Mouse (Mus musculus): ENCODE measurements at regions not wholly inside any gene's neighbourhood (a gene's known extent, or its start where the extent isn't known, plus 50 kb on each side); places are given as distances from the start of the nearest gene placed in this dataset.

DNA sequence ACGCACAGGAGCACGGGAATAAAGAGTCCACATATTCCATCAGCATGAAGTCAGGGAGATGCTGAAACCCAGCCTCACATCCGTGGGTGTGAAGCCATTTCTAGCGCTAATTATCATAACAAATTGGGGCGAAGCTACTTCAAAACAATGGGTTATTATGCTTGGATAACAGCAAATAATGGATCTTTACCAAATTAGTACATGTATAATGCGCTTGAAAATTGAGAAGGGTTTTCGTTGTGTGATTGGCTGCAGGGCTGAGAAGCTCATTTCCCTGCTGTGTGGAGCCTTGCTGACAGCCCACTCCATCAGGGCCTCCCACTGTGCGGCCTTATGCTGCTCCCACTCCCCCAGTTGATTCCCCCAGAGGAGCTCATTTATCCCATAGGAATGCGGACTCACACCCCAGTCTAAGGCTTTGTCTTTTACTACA is 597.7 kb downstream of the Ets1 start:
- Histone ChIP-seq H3K9me3 (replicated peaks) (peaks cover 6% of the 10 kb centered on the region; the same call in 1 of the 2 replicates), H3K4me1 (ENCODE audit: insufficient read depth, low read depth, low read length) (no peaks in the 10 kb centered on the region), H3K4me3 (ENCODE audit: low read depth, low read length) (no peak overlapping the region), H3K27me3 (ENCODE audit: insufficient read depth, low read length) (no peaks in the 10 kb centered on the region), H3K36me3 (replicated peaks) (no peaks in the 10 kb centered on the region)
- DNase-seq (ENCODE audit: low spot score) (no peak), ATAC-seq (ENCODE audit: extremely low read depth, insufficient number of reproducible peaks, low FRiP score, poor library complexity, severe bottlenecking) (no peak)
- TF ChIP-seq POLR2AphosphoS5 (IDR thresholded peaks at IDR 0.05; ENCODE audit: insufficient replicate concordance, low read depth, low read length): no peak
- no peak for TF ChIP-seq TAL1 (conservative IDR thresholded peaks at IDR 0.05; ENCODE audit: low read depth, low read length)
- no peak for TF ChIP-seq GATA2 (IDR thresholded peaks at IDR 0.05; ENCODE audit: borderline replicate concordance, low read depth, low read length)
- TF ChIP-seq CTCF (IDR thresholded peaks at IDR 0.05; ENCODE audit: low read depth, low read length): no peak
- no peak for TF ChIP-seq GATA1 (IDR thresholded peaks at IDR 0.05; ENCODE audit: borderline replicate concordance, low read length)

DNA sequence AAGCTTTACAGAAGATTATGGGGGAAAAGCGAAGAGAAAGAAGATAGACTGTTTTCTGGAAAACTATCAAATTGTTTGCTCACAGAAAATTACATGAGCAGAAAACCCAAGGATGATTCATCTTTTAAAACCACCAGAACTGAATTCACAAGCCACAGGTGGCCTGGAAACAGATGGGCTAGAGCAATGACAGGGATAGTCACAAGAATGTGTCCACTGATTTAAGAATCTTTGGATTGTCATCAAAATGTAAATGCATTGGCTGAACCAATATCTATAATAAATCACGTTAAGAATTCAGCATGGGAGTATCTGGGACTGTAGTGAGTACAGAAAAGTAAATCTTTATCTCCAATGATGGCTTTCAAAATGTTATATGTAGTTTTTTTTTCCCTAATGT is 602.2 kb downstream of the Ets1 start:
- TF ChIP-seq GATA2 (IDR thresholded peaks at IDR 0.05; ENCODE audit: borderline replicate concordance, low read depth, low read length): no peak
- no peak for TF ChIP-seq POLR2AphosphoS5 (IDR thresholded peaks at IDR 0.05; ENCODE audit: insufficient replicate concordance, low read depth, low read length)
- TF ChIP-seq TAL1 (conservative IDR thresholded peaks at IDR 0.05; ENCODE audit: low read depth, low read length): no peak
- TF ChIP-seq CTCF (IDR thresholded peaks at IDR 0.05; ENCODE audit: low read depth, low read length): no peak
- no peak for TF ChIP-seq GATA1 (IDR thresholded peaks at IDR 0.05; ENCODE audit: borderline replicate concordance, low read length)
- no peaks in the 10 kb centered on the region for H3K27me3 ChIP-seq (ENCODE audit: insufficient read depth, low read length)
- no peaks in the 10 kb centered on the region for H3K36me3 ChIP-seq (replicated peaks)
- H3K4me3 ChIP-seq (ENCODE audit: low read depth, low read length): no peak overlapping the region
- H3K9me3 ChIP-seq (replicated peaks): no peaks in the 10 kb centered on the region
- ATAC-seq (ENCODE audit: extremely low read depth, insufficient number of reproducible peaks, low FRiP score, poor library complexity, severe bottlenecking): no peak
- no peak for DNase-seq (ENCODE audit: low spot score)
- H3K4me1 ChIP-seq (ENCODE audit: insufficient read depth, low read depth, low read length): no peaks in the 10 kb centered on the region

DNA sequence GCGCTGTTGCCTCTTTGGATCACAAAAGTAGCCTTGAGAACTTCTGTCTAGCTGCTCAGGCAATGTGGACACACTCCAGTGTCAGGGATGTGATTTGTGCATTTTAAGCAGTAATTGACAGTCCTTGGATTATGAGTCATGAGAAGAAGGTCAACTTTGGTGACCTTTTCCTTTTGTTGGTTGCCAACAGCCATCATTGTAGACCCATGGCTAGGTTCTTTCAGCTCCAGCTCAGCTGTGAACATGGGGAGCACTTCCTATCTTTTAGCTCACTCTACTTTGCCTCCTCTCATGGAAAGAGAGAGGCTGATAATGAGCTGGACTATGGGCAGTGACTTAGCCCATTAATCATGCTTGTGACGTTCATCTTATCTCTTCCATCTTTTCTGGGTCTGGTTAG is 602.8 kb downstream of the Ets1 start:
- no peaks in the 10 kb centered on the region for H3K36me3 ChIP-seq (replicated peaks)
- no peak overlapping the region for H3K4me3 ChIP-seq (ENCODE audit: low read depth, low read length)
- no peaks in the 10 kb centered on the region for H3K9me3 ChIP-seq (replicated peaks)
- no peak for ATAC-seq (ENCODE audit: extremely low read depth, insufficient number of reproducible peaks, low FRiP score, poor library complexity, severe bottlenecking)
- no peaks in the 10 kb centered on the region for H3K27me3 ChIP-seq (ENCODE audit: insufficient read depth, low read length)
- TF ChIP-seq TAL1 (conservative IDR thresholded peaks at IDR 0.05; ENCODE audit: low read depth, low read length) (no peak), GATA1 (IDR thresholded peaks at IDR 0.05; ENCODE audit: borderline replicate concordance, low read length) (no peak), POLR2AphosphoS5 (IDR thresholded peaks at IDR 0.05; ENCODE audit: insufficient replicate concordance, low read depth, low read length) (no peak), GATA2 (IDR thresholded peaks at IDR 0.05; ENCODE audit: borderline replicate concordance, low read depth, low read length) (no peak), CTCF (IDR thresholded peaks at IDR 0.05; ENCODE audit: low read depth, low read length) (no peak)
- DNase-seq (ENCODE audit: low spot score): no peak
- H3K4me1 ChIP-seq (ENCODE audit: insufficient read depth, low read depth, low read length): no peaks in the 10 kb centered on the region

DNA sequence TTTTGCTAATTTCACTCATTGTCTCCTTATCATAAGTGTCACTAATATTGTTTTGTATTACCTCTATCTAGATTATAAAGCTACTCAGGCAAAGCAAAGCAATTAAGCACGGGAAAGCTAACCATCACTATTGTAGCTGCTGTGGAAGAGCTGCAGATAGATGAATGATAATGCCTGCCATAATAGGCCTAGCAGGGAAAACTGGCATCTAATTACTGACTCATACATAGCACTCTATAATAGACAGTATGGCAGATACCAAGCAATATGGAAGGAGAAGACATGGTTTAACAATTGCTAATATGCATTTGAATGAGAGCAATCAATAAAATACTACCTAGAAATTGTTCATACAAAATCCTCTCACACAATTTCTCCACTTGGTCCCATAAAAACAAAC is 604.5 kb downstream of the Ets1 start:
- no peak for TF ChIP-seq CTCF (IDR thresholded peaks at IDR 0.05; ENCODE audit: low read depth, low read length)
- no peak for TF ChIP-seq TAL1 (conservative IDR thresholded peaks at IDR 0.05; ENCODE audit: low read depth, low read length)
- TF ChIP-seq GATA1 (IDR thresholded peaks at IDR 0.05; ENCODE audit: borderline replicate concordance, low read length): no peak
- no peak for TF ChIP-seq GATA2 (IDR thresholded peaks at IDR 0.05; ENCODE audit: borderline replicate concordance, low read depth, low read length)
- no peak for TF ChIP-seq POLR2AphosphoS5 (IDR thresholded peaks at IDR 0.05; ENCODE audit: insufficient replicate concordance, low read depth, low read length)
- H3K27me3 ChIP-seq (ENCODE audit: insufficient read depth, low read length): no peaks in the 10 kb centered on the region
- ATAC-seq (ENCODE audit: extremely low read depth, insufficient number of reproducible peaks, low FRiP score, poor library complexity, severe bottlenecking): no peak
- H3K36me3 ChIP-seq (replicated peaks): no peaks in the 10 kb centered on the region
- no peak overlapping the region for H3K4me3 ChIP-seq (ENCODE audit: low read depth, low read length)
- no peaks in the 10 kb centered on the region for H3K9me3 ChIP-seq (replicated peaks)
- DNase-seq (ENCODE audit: low spot score): no peak
- no peaks in the 10 kb centered on the region for H3K4me1 ChIP-seq (ENCODE audit: insufficient read depth, low read depth, low read length)

DNA sequence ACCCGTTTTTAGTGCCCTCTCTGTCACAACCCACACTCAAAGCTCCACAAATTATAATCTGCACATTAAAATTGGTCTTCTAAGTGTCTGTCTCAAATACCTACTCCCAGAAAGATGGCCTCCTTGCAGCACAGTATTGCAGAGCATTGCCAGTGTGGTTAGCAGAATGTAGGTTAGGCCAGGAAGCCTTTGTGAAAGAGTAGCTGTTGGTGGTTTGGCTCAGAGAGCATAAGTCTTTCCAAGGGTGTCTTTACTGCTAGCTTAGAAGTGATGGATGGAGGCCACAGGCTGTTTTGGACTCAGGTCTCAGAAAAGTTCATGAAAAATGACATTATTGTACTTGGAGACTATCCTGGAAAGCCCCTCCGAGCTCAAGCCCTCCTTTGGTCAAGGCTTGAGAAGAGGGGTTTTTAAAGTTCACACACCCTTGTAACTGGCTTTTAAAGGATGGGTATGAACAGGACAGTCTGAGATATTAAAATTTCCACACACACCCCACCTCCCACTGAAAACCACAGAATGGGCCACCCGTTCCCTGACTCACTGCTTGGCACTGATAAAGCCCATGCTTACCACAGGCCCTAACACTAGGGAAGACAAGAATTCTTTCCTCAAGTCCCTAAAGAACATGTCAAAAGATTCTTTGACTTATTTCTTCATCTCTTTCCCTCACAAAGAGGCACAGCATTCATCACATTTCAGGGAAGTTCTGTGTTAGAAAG is 605.1 kb downstream of the Ets1 start:
- DNase-seq (ENCODE audit: low spot score) (no peak), ATAC-seq (ENCODE audit: extremely low read depth, insufficient number of reproducible peaks, low FRiP score, poor library complexity, severe bottlenecking) (no peak)
- Histone ChIP-seq H3K4me1 (ENCODE audit: insufficient read depth, low read depth, low read length) (no peaks in the 10 kb centered on the region), H3K9me3 (replicated peaks) (no peaks in the 10 kb centered on the region), H3K27me3 (ENCODE audit: insufficient read depth, low read length) (no peaks in the 10 kb centered on the region), H3K4me3 (ENCODE audit: low read depth, low read length) (no peak overlapping the region), H3K36me3 (replicated peaks) (no peaks in the 10 kb centered on the region)
- TF ChIP-seq GATA1 (IDR thresholded peaks at IDR 0.05; ENCODE audit: borderline replicate concordance, low read length) (no peak), POLR2AphosphoS5 (IDR thresholded peaks at IDR 0.05; ENCODE audit: insufficient replicate concordance, low read depth, low read length) (no peak)

DNA sequence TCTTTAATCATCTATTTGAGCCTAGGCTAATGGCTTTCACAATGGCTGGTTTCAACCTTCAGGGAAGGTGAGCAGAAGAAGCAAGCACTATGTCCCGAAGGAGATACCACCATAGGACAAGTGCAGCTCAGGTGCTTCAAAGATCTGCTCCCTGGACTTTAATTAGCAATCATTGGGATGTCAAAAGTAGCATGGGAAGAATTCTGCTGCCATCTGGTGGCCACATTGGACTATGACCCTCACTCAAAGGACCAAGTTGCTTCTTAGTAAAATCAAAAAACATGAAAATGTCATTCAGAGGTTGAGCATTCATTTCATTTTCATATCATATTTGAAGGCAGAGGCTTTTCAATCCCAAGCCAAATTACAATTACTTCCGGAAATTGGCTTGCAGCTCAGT is 610.9 kb downstream of the Ets1 start:
- TF ChIP-seq CTCF (IDR thresholded peaks at IDR 0.05; ENCODE audit: low read depth, low read length): 0 out of 2 replicates have a peak, but pooled peaks have one; percentile 17
- TF ChIP-seq GATA2 (IDR thresholded peaks at IDR 0.05; ENCODE audit: borderline replicate concordance, low read depth, low read length): no peak
- no peaks in the 10 kb centered on the region for H3K4me1 ChIP-seq (ENCODE audit: insufficient read depth, low read depth, low read length)
- no peak overlapping the region for H3K4me3 ChIP-seq (ENCODE audit: low read depth, low read length)
- no peak for DNase-seq (ENCODE audit: low spot score)
- no peaks in the 10 kb centered on the region for H3K36me3 ChIP-seq (replicated peaks)
- no peaks in the 10 kb centered on the region for H3K9me3 ChIP-seq (replicated peaks)
- no peaks in the 10 kb centered on the region for H3K27me3 ChIP-seq (ENCODE audit: insufficient read depth, low read length)
- no peak for ATAC-seq (ENCODE audit: extremely low read depth, insufficient number of reproducible peaks, low FRiP score, poor library complexity, severe bottlenecking)
